Mouse (Mus musculus): ENCODE measurements around the gene Gpatch3. TPM values are rescaled to one million over a fixed set of nuclear protein-coding genes. Genes with fewer than 3 reads are reported as not detected.

The Gpatch3 gene
- polyA plus RNA-seq, 1 experiment, result 17.4 TPM

DNA sequence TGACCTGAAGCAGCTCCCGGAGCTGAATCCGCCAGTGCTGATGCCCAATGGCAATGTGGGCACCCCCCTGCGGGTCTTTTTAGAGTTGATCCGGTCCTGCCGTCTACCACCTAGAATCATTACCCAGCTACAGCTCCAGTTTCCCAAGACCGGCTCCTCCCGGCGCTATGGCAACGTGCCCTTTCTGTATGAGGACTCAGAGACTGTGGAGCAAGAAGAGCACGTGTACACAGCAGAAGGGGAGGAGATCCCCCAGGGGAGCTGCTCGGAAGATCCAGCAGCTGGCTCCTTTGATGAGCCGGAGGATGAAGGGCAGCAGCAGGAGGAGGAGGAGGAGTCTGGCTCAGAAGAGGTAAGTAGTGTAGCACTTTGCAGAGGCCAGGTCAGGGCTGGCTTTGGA lies 3.4 kb downstream of the Gpatch3 start:
- no peak for TF ChIP-seq CTCF (IDR thresholded peaks at IDR 0.05; ENCODE audit: low read depth, low read length)
- H3K4me3 ChIP-seq (ENCODE audit: insufficient read depth, low read length), result no peak overlapping the region
- H3K27ac ChIP-seq (ENCODE audit: insufficient read depth, low read depth, low read length), result no peak overlapping the region
- H3K4me1 ChIP-seq (ENCODE audit: control insufficient read depth, insufficient read depth, low read length), result peaks cover 7% of the 10 kb centered on the region

DNA sequence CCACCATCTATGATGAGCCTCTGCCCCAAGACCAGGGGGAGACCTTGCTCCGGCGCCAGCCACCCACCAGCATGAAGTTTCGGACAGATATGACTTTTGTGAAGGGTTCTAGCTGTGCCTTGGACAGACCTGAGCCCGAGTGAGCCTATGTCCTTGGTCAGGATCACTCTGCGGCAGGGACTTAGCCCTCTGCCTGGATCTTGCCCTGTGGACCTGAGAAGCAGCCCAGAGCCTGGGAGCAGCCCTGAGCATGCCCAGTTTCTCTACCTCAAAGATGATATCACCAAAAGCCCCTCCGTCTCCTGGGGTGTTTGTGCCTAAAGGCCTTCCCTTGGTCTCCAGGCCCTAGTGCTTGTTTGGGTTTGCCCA lies 9.1 kb downstream of the Gpatch3 start:
- peak overlapping the region; percentile 86 for H3K4me3 ChIP-seq (ENCODE audit: insufficient read depth, low read length)
- H3K4me1 ChIP-seq (ENCODE audit: control insufficient read depth, insufficient read depth, low read length), result peaks cover 26% of the 10 kb centered on the region
- H3K27ac ChIP-seq (ENCODE audit: insufficient read depth, low read depth, low read length), result peak overlapping the region; percentile 32
- TF ChIP-seq POLR2A (IDR thresholded peaks at IDR 0.05; ENCODE audit: borderline replicate concordance, low read depth, low read length) (no peak), CTCF (IDR thresholded peaks at IDR 0.05; ENCODE audit: low read depth, low read length) (no peak)

DNA sequence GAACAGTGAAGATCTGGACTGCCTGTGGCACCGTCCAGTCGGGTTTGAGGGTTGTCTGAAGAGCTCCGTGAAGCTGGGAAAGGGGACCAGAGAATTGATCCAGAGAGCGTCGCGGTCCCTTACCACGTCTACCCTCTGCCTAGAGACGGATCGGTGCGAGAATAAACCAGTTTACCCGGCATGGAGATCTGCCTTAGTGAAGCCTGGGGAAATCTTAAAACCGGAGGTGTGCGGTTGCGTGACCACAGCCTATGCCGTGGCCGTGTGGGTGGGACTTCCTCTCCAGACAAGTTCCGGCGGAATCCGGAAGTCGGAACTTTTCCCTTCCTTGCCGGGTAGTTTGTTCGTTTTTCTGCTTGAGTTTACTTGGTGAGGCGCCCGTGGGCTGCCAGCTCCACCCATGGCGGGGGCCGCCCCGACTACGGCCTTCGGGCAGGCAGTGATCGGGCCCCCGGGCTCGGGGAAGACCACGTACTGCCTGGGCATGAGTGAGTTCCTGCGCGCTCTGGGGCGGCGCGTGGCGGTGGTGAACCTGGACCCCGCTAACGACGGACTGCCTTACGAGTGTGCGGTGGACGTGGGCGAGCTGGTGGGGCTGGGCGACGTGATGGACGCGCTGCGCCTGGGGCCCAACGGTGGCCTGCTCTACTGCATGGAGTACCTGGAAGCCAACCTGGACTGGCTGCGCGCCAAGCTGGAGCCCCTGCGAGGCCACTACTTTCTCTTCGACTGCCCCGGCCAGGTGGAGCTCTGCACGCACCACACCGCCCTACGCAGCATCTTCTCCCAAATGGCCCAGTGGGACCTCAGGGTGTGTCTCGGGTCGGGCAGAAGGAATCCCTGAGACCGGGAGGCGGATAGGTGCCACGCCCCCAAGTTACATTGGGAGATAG lies 9.8 kb downstream of the Gpatch3 start, which contains the start of gene Gpn2:
Gene Gpn2, plus strand, starts transcription at position 304 of the 893 bp plus-strand sequence.
- H3K27ac ChIP-seq (ENCODE audit: insufficient read depth, low read depth, low read length), result peak within 1 kb of the TSS; percentile 45
- no peak for TF ChIP-seq CTCF (IDR thresholded peaks at IDR 0.05; ENCODE audit: low read depth, low read length)
- TF ChIP-seq POLR2A (IDR thresholded peaks at IDR 0.05; ENCODE audit: borderline replicate concordance, low read depth, low read length), result no peak
- peak within 1 kb of the TSS; percentile 86 for H3K4me3 ChIP-seq (ENCODE audit: insufficient read depth, low read length)
- peaks cover 26% of the 10 kb centered on the region for H3K4me1 ChIP-seq (ENCODE audit: control insufficient read depth, insufficient read depth, low read length)

DNA sequence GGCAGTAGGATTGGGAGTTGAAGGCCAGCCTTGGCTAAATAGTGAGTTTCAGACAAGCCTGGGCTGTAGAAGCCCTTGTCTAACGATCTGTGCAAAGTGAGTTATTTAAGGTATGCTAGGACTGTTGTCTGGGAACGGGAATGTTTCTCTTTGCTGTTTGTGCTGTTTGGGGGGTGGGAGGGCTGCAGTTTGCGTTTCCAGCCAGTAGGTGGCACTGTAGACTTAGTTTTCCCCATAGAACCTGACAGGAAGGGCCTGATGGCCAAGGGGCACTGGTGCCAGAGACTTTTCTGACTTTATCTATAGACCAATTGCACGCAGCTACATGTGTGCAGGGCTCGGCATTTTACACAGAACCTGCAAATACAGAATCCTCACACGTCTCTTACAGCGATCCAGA lies 18.0 kb downstream of the Gpatch3 start:
- Histone ChIP-seq H3K4me1 (ENCODE audit: control insufficient read depth, insufficient read depth, low read length) (peaks cover 4% of the 10 kb centered on the region; the same call in 1 of the 2 replicates), H3K4me3 (ENCODE audit: insufficient read depth, low read length) (no peak overlapping the region), H3K27ac (ENCODE audit: insufficient read depth, low read depth, low read length) (no peak overlapping the region)
- TF ChIP-seq CTCF (IDR thresholded peaks at IDR 0.05; ENCODE audit: low read depth, low read length), result peak; percentile 83
- TF ChIP-seq POLR2A (IDR thresholded peaks at IDR 0.05; ENCODE audit: borderline replicate concordance, low read depth, low read length), result no peak

DNA sequence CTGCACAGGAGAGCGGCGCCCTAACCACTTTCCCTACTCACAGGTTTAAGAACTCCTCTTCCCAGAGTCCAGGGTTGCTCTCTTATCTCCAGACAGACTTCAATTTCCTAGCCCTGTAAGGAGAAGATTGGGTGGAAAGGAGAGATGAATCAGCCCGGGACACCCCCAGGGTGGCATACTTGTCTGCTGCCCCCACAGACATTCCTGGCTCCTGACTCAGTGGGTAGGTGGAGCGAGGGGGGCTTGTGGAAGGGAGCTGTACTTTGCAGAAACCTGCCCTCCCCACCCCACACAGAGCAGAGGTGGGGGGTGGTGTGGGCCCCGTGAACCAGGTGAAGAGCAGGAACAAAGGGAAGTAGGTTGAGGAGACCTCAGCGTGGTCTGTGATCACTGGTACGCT lies 21.0 kb downstream of the Gpatch3 start:
- H3K27ac ChIP-seq (ENCODE audit: insufficient read depth, low read depth, low read length), result no peak overlapping the region

DNA sequence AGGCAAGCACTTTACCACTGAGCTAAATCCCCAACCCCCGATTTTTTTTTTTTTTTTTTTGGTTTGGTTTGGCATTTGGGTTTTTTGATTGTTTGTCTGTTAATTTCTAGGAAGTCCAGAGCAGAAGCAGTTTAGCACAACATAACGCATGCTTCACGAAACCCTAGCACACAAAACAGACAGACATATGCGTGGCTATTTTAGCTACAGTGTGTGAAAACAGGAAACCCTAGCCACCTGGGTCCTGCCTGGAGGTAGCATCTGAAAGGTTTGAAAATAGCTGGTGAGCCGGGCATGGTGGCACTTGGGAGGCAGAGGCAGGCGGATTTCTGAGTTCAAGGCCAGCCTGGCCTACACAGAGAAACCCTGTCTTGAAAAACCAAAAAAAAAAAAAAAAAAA lies 21.5 kb downstream of the Gpatch3 start:
- no peak overlapping the region for H3K27ac ChIP-seq (ENCODE audit: insufficient read depth, low read depth, low read length)
- H3K4me1 ChIP-seq (ENCODE audit: control insufficient read depth, insufficient read depth, low read length), result peaks cover 12% of the 10 kb centered on the region
- H3K4me3 ChIP-seq (ENCODE audit: insufficient read depth, low read length), result no peak overlapping the region
- no peak for TF ChIP-seq CTCF (IDR thresholded peaks at IDR 0.05; ENCODE audit: low read depth, low read length)
- no peak for TF ChIP-seq POLR2A (IDR thresholded peaks at IDR 0.05; ENCODE audit: borderline replicate concordance, low read depth, low read length)

More for the DNA sequence above, 21.0 kb downstream of the Gpatch3 start:
- no peak overlapping the region for H3K4me3 ChIP-seq (ENCODE audit: insufficient read depth, low read length)
- TF ChIP-seq POLR2A (IDR thresholded peaks at IDR 0.05; ENCODE audit: borderline replicate concordance, low read depth, low read length) (no peak), CTCF (IDR thresholded peaks at IDR 0.05; ENCODE audit: low read depth, low read length) (no peak)
- peaks cover 12% of the 10 kb centered on the region for H3K4me1 ChIP-seq (ENCODE audit: control insufficient read depth, insufficient read depth, low read length)

DNA sequence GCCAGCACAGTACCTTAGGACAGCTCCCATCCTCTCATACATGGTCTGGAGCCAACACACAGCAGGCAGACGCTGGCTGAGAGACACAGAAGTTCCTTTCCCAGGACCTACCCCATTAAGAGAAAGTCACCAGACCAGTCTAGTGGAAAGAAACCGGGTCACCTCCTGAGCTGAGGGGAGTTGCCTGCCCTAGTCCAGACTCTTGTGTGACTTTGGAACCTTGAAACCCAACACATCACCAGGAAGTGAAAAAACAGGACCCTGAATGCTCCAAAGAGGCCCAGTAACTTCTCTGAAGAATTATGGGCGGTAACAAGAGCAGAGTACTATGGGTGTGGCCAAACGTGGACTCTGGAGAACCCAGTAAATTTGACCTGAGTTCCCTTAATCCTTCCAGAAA lies 24.1 kb downstream of the Gpatch3 start:
- TF ChIP-seq POLR2A (IDR thresholded peaks at IDR 0.05; ENCODE audit: borderline replicate concordance, low read depth, low read length), result no peak
- no peak for TF ChIP-seq CTCF (IDR thresholded peaks at IDR 0.05; ENCODE audit: low read depth, low read length)
- Histone ChIP-seq H3K4me3 (ENCODE audit: insufficient read depth, low read length) (no peak overlapping the region), H3K27ac (ENCODE audit: insufficient read depth, low read depth, low read length) (no peak overlapping the region), H3K4me1 (ENCODE audit: control insufficient read depth, insufficient read depth, low read length) (peaks cover 12% of the 10 kb centered on the region)

DNA sequence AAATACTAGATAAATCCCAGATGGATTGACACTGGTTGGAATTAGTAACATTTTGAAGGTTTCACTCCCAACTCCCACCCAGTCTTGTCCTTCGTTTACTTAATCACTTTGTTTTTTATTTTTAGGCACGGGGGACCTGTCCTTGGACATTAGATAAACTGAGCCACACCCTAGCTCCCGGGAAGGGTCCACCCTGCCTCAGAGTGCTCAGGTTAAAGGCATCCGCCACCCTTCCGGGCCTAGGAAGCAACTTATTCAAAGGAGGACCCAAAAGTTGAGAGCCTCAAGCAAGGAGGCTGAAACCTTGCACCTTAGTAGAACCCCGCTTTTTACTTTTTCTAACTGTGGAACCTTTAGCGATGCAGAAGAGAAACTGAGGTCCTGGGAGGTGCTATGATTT lies 24.6 kb downstream of the Gpatch3 start:
- no peak overlapping the region for H3K27ac ChIP-seq (ENCODE audit: insufficient read depth, low read depth, low read length)
- peak overlapping the region; percentile 72 for H3K4me3 ChIP-seq (ENCODE audit: insufficient read depth, low read length)
- TF ChIP-seq CTCF (IDR thresholded peaks at IDR 0.05; ENCODE audit: low read depth, low read length), result no peak
- no peak for TF ChIP-seq POLR2A (IDR thresholded peaks at IDR 0.05; ENCODE audit: borderline replicate concordance, low read depth, low read length)
- peaks cover 12% of the 10 kb centered on the region for H3K4me1 ChIP-seq (ENCODE audit: control insufficient read depth, insufficient read depth, low read length)

DNA sequence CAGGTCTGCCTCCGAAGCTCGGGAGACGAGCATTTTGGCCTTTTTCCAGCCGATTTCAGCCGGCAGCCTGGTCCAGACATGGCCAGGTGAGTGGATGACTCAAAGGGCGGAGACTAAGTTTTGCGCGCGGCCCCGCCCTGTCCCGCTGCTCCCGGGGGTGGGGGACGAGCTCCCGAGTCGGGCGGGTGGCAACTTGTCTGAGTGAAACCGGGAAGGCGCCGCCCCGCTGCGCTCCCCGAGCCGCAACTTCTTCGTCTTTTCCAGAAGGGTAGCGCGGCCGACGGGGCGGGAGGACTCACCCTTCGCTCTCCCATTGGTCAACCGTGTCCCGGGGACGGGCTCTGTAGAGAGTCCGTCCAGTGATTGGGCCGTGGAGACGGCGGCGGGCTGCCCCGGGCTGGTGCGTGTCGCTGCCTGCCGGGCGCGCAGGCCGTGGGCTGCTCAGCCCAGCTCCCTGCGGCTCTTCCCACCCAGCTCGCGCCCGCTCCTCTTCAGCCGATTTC lies 25.1 kb downstream of the Gpatch3 start:
- TF ChIP-seq CTCF (IDR thresholded peaks at IDR 0.05; ENCODE audit: low read depth, low read length) (no peak), POLR2A (IDR thresholded peaks at IDR 0.05; ENCODE audit: borderline replicate concordance, low read depth, low read length) (no peak)
- Histone ChIP-seq H3K4me3 (ENCODE audit: insufficient read depth, low read length) (peak overlapping the region; percentile 72), H3K4me1 (ENCODE audit: control insufficient read depth, insufficient read depth, low read length) (peaks cover 12% of the 10 kb centered on the region), H3K27ac (ENCODE audit: insufficient read depth, low read depth, low read length) (no peak overlapping the region)

DNA sequence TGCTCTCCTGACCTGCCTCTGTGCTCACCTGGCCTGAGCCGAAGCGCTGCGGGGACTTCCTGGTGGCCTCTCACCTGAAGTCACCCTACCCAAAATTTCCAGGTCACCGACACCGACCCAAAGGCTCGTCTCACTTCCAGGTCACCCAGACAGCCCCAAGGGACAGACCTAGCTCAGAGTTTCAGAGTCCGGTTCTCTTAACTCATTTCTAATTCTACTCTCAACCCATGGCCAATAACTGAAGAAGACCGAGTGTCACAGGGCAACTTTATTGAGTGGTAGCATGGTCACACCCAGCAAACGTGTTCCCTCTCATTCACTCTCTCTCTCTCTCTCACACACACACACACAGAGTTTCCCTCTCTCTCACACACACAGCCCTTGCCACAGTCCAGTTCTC lies 25.8 kb downstream of the Gpatch3 start:
- TF ChIP-seq POLR2A (IDR thresholded peaks at IDR 0.05; ENCODE audit: borderline replicate concordance, low read depth, low read length) (no peak), CTCF (IDR thresholded peaks at IDR 0.05; ENCODE audit: low read depth, low read length) (no peak)
- no peak overlapping the region for H3K27ac ChIP-seq (ENCODE audit: insufficient read depth, low read depth, low read length)
- peak overlapping the region; percentile 72 for H3K4me3 ChIP-seq (ENCODE audit: insufficient read depth, low read length)

More for the DNA sequence above, 25.8 kb downstream of the Gpatch3 start:
- peaks cover 12% of the 10 kb centered on the region for H3K4me1 ChIP-seq (ENCODE audit: control insufficient read depth, insufficient read depth, low read length)
